Mouse (Mus musculus): Measurements from ENCODE around the gene Asb10. TPM values are rescaled to one million over a fixed set of nuclear protein-coding genes. Genes with fewer than 3 reads are reported as not detected.

The Asb10 gene
- polyA plus RNA-seq (2014; fragmentation: Illumina TruSeq; extraction: RNeasy Lipid Tissue Mini Kit (QIAGEN cat#74804)) = not detected

DNA sequence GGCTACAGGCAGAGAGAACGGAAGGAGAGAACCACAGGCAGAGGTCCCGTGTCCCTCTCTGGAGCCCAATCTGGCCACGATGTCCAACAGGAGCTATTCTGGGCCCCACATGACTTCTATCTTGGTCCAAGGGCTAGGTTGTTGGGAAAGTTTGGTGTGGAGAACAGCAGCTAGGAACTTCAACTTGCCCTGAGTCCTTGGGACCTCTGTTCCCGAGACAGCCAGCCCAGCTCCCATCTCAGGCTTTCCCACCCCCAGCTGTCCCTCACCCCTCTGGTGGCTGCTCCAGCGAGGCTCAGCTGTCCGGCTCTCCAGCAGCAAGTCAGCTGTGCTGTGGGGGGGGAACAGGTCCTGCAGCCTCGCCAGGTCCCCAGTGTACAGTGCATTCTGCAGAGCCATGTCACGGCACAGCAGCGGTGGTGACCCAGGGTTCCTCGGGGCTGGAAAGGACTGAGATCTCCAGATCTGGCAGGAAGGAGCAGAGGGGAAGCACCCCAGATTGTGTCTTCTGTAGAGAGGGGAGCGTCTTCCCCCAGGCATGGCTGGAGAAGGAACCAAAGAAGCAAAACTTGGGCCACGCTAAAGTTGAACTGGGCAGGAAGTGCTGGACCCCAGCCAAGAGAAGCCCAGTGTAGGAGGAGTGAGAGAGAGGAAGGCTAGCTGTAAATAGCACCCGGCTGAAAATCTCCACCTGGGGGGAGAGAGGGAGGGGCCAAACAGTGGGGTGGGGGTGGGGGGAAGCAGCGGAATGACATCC is at the start of gene Asb10:
TSS of gene Asb10 (minus strand) at position 592 of the 757 bp plus-strand sequence.

DNA sequence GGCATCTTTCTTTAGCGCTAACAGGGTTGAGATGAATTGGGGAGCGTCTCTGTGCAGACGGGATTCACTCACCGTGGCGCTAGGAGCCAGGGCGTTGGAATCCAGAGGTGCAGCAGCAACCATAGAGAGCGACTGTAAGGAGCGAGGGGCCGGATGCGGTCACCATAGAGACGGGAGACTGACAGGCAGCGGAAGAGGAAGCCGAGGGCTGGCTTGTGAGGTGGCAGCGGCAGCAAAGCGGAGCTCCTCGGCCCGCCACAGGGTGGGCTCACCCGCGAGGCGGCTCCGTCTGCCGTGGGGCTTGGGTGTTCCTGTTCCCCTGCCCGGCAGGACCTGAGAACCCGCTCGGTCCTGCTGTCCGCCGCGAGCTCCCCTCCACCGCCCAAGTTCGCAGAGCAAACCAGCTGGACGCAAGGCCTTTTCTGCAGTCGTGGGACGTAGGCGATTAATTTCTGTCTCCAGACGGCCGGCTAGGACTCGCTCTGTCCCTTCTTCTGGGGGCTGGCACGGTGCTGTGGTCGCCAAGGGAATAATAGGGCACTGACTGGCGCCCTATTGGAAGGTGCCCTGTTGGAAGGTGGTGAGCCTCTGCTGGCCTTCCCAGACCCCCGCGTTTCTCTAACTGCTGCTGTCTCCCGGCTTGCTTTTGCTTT is 45.9 kb upstream of the Asb10 start, which contains the start of gene Chpf2:
TSS of gene Chpf2 (plus strand) at position 195 of the 653 bp plus-strand sequence.

DNA sequence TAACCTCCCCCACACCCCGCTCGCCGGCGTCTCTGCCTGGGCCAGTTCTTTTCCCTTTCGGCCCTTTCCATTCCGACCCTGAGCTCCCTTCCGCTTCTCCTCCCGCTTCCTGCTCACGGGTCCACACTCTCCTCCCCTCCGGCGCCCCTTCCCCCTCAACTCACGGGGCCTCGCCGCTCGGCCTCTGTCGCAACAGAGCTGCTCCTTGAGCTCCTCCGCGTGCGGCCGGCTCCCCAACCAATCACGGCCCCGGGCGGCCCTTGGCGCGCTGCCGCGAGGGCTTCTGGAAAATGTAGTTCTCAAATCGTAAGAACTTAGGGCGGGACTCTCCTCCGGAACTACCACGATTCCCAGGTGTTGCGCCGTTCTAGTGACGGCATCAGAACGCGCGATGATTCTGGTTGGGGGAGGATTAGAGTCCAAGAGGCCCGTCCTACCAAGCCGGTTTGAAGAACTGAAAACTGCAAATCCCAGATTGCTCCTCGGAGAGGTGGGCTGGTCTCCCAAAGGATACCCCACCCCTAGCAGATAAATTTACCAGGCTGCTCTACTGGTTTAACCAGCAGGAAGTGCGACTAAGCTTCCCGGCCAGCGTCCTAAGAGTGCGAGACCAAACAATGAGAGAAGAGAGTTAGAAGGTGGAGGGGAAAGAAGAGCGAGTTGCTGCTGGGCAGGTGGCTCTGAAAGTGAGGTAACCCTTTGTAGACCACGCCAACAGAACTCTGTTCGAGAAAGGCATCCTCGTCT is 36.6 kb upstream of the Asb10 start, which contains the start of gene Abcf2:
TSS of gene Abcf2 (minus strand) at position 285 of the 747 bp plus-strand sequence.

DNA sequence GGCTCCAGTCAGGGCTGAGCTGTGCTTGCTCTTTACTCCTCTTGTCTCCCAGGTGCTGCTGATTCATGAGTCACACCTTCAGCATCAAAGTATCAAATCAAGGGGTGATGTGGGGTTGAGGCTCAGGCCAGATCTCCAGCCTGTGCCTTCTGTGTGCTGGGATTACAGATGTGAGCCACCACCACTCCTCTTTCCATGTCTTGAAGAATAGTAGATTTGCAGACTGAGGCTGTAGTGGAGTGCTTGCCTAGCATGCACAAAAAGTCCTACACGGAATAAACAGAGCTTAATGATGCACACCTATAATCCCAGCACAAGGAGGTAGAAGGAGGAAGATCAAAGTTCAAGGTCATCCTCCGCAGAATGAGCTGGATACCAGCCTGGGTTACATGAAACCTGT is 15.9 kb upstream of the Asb10 start, which contains the start of gene 4931409K22Rik:
TSS of gene 4931409K22Rik (minus strand) at position 101 of the 400 bp plus-strand sequence.

DNA sequence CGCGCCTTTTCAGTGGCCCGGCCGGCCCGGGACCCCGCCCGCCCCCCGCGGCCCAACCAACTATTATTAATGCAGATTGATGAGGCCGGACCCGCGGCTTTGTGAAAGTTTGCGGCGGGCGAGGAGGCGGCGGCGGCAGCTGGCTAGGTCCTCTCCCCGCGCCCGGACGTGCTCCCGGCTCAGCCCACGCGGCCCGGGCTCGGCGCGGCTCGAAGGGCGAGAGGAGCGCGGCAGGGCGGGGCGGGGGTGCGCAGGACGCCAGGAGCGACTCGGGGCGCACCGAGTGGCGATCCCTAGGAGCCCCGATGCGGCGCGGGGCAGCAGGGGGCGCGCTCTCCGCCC is 13.9 kb downstream of the Asb10 start, which contains the start of gene Gbx1:
TSS of gene Gbx1 (minus strand) at position 314 of the 342 bp plus-strand sequence.

Other genes starting within 250 kb of the Asb10 start
- gene Kcnh2, start 189.4 kb downstream of the Asb10 start, polyA plus RNA-seq (2014; fragmentation: Illumina TruSeq; extraction: RNeasy Lipid Tissue Mini Kit (QIAGEN cat#74804)) = 0.43 TPM
- 0.31 TPM for gene Nos3, start 176.2 kb downstream of the Asb10 start, polyA plus RNA-seq (2014; fragmentation: Illumina TruSeq; extraction: RNeasy Lipid Tissue Mini Kit (QIAGEN cat#74804))
- not detected for gene Atg9b, start 148.8 kb downstream of the Asb10 start, polyA plus RNA-seq (2014; fragmentation: Illumina TruSeq; extraction: RNeasy Lipid Tissue Mini Kit (QIAGEN cat#74804))
- gene Abcb8, start 147.3 kb downstream of the Asb10 start, polyA plus RNA-seq (2014; fragmentation: Illumina TruSeq; extraction: RNeasy Lipid Tissue Mini Kit (QIAGEN cat#74804)) = 2.1 TPM
- gene Asic3, start 127.6 kb downstream of the Asb10 start, polyA plus RNA-seq (2014; fragmentation: Illumina TruSeq; extraction: RNeasy Lipid Tissue Mini Kit (QIAGEN cat#74804)) = not detected
- gene Cdk5, start 117.4 kb downstream of the Asb10 start, polyA plus RNA-seq (2014; fragmentation: Illumina TruSeq; extraction: RNeasy Lipid Tissue Mini Kit (QIAGEN cat#74804)) = 8.9 TPM
- gene Slc4a2, start 117.1 kb downstream of the Asb10 start, polyA plus RNA-seq (2014; fragmentation: Illumina TruSeq; extraction: RNeasy Lipid Tissue Mini Kit (QIAGEN cat#74804)) = 5.9 TPM
- gene Fastk, start 95.7 kb downstream of the Asb10 start, polyA plus RNA-seq (2014; fragmentation: Illumina TruSeq; extraction: RNeasy Lipid Tissue Mini Kit (QIAGEN cat#74804)) = 1.3 TPM
- gene Tmub1, start 93.1 kb downstream of the Asb10 start, polyA plus RNA-seq (2014; fragmentation: Illumina TruSeq; extraction: RNeasy Lipid Tissue Mini Kit (QIAGEN cat#74804)) = 0.66 TPM
- gene Agap3, start 88.8 kb downstream of the Asb10 start, polyA plus RNA-seq (2014; fragmentation: Illumina TruSeq; extraction: RNeasy Lipid Tissue Mini Kit (QIAGEN cat#74804)) = 2.7 TPM
- not detected for gene Gbx1, start 13.8 kb downstream of the Asb10 start, polyA plus RNA-seq (2014; fragmentation: Illumina TruSeq; extraction: RNeasy Lipid Tissue Mini Kit (QIAGEN cat#74804))
- gene 4931409K22Rik, start 15.8 kb upstream of the Asb10 start, polyA plus RNA-seq (2014; fragmentation: Illumina TruSeq; extraction: RNeasy Lipid Tissue Mini Kit (QIAGEN cat#74804)) = not detected
- 14.2 TPM for gene Abcf2, start 36.5 kb upstream of the Asb10 start, polyA plus RNA-seq (2014; fragmentation: Illumina TruSeq; extraction: RNeasy Lipid Tissue Mini Kit (QIAGEN cat#74804))
- gene Chpf2, start 45.8 kb upstream of the Asb10 start, polyA plus RNA-seq (2014; fragmentation: Illumina TruSeq; extraction: RNeasy Lipid Tissue Mini Kit (QIAGEN cat#74804)) = 1.1 TPM
- gene Smarcd3, start 83.4 kb upstream of the Asb10 start, polyA plus RNA-seq (2014; fragmentation: Illumina TruSeq; extraction: RNeasy Lipid Tissue Mini Kit (QIAGEN cat#74804)) = 2.3 TPM
- 50.7 TPM for gene Nub1, start 144.6 kb upstream of the Asb10 start, polyA plus RNA-seq (2014; fragmentation: Illumina TruSeq; extraction: RNeasy Lipid Tissue Mini Kit (QIAGEN cat#74804))
- gene Wdr86, start 189.7 kb upstream of the Asb10 start, polyA plus RNA-seq (2014; fragmentation: Illumina TruSeq; extraction: RNeasy Lipid Tissue Mini Kit (QIAGEN cat#74804)) = 0.23 TPM
- gene Crygn, start 217.0 kb upstream of the Asb10 start, polyA plus RNA-seq (2014; fragmentation: Illumina TruSeq; extraction: RNeasy Lipid Tissue Mini Kit (QIAGEN cat#74804)) = not detected

Data from ovary, adult 10 weeks (tissue).